Mouse (Mus musculus): Measurements from ENCODE around the gene Kcnab1.

GRCm38 (mm10) chr3:65337835-65338464 lies 228.8 kb downstream of the Kcnab1 start:
- no peak for TF ChIP-seq CTCF (IDR thresholded peaks at IDR 0.05; ENCODE audit: low read depth)
- no peak for TF ChIP-seq EP300 (IDR thresholded peaks at IDR 0.05; ENCODE audit: low read depth)
